Mouse (Mus musculus): ENCODE data around the gene Gm3839. TPM values are rescaled to one million over a fixed set of nuclear protein-coding genes. Genes with fewer than 3 reads are reported as not detected.

Gm3839 gene
- polyA plus RNA-seq, 1 experiment, result 0.21 TPM

- H3K27me3 ChIP-seq (ENCODE audit: control insufficient read depth, insufficient read depth, low read length), result no peaks in the 10 kb centered on the region
- no peaks in the 10 kb centered on the region for H3K4me1 ChIP-seq (ENCODE audit: control insufficient read depth, insufficient read depth, low read length)
- H3K4me3 ChIP-seq (ENCODE audit: control insufficient read depth, low read depth, low read length), result no peak overlapping the region
- H3K36me3 ChIP-seq (ENCODE audit: control insufficient read depth, insufficient read depth, low read length), result no peaks in the 10 kb centered on the region
- no peak overlapping the region for H3K27ac ChIP-seq (ENCODE audit: control insufficient read depth, insufficient read depth, low read depth, low read length)
- TF ChIP-seq CTCF (IDR thresholded peaks at IDR 0.05; ENCODE audit: control insufficient read depth, insufficient read depth, insufficient replicate concordance, low read depth, low read length), result no peak
- TF ChIP-seq POLR2A (IDR thresholded peaks at IDR 0.05; ENCODE audit: control insufficient read depth, low read depth, low read length), result no peak
Measured at GRCm38 (mm10) chr14:11257161-11257705, 99.3 kb downstream of the Gm3839 start.

GRCm38 (mm10) chr14:11248053-11248452, 108.5 kb downstream of the Gm3839 start:
- no peak overlapping the region for H3K27ac ChIP-seq (ENCODE audit: control insufficient read depth, insufficient read depth, low read depth, low read length)

GRCm38 (mm10) chr14:11244546-11244945, 112.0 kb downstream of the Gm3839 start:
- Histone ChIP-seq H3K27ac (ENCODE audit: control insufficient read depth, insufficient read depth, low read depth, low read length) (no peak overlapping the region), H3K27me3 (ENCODE audit: control insufficient read depth, insufficient read depth, low read length) (no peaks in the 10 kb centered on the region), H3K4me3 (ENCODE audit: control insufficient read depth, low read depth, low read length) (no peak overlapping the region), H3K36me3 (ENCODE audit: control insufficient read depth, insufficient read depth, low read length) (no peaks in the 10 kb centered on the region), H3K4me1 (ENCODE audit: control insufficient read depth, insufficient read depth, low read length) (no peaks in the 10 kb centered on the region)
- TF ChIP-seq CTCF (IDR thresholded peaks at IDR 0.05; ENCODE audit: control insufficient read depth, insufficient read depth, insufficient replicate concordance, low read depth, low read length), result no peak
- no peak for TF ChIP-seq POLR2A (IDR thresholded peaks at IDR 0.05; ENCODE audit: control insufficient read depth, low read depth, low read length)

More at GRCm38 (mm10) chr14:11248053-11248452, 108.5 kb downstream of the Gm3839 start:
- H3K27me3 ChIP-seq (ENCODE audit: control insufficient read depth, insufficient read depth, low read length), result no peaks in the 10 kb centered on the region
- TF ChIP-seq POLR2A (IDR thresholded peaks at IDR 0.05; ENCODE audit: control insufficient read depth, low read depth, low read length) (no peak), CTCF (IDR thresholded peaks at IDR 0.05; ENCODE audit: control insufficient read depth, insufficient read depth, insufficient replicate concordance, low read depth, low read length) (no peak)
- no peaks in the 10 kb centered on the region for H3K36me3 ChIP-seq (ENCODE audit: control insufficient read depth, insufficient read depth, low read length)
- no peaks in the 10 kb centered on the region for H3K4me1 ChIP-seq (ENCODE audit: control insufficient read depth, insufficient read depth, low read length)
- no peak overlapping the region for H3K4me3 ChIP-seq (ENCODE audit: control insufficient read depth, low read depth, low read length)

GRCm38 (mm10) chr14:11232086-11232485, 124.4 kb downstream of the Gm3839 start:
- Histone ChIP-seq H3K27ac (ENCODE audit: control insufficient read depth, insufficient read depth, low read depth, low read length) (no peak overlapping the region), H3K27me3 (ENCODE audit: control insufficient read depth, insufficient read depth, low read length) (no peaks in the 10 kb centered on the region), H3K4me1 (ENCODE audit: control insufficient read depth, insufficient read depth, low read length) (no peaks in the 10 kb centered on the region; the same call in 1 of the 2 replicates), H3K36me3 (ENCODE audit: control insufficient read depth, insufficient read depth, low read length) (no peaks in the 10 kb centered on the region), H3K4me3 (ENCODE audit: control insufficient read depth, low read depth, low read length) (no peak overlapping the region)
- TF ChIP-seq CTCF (IDR thresholded peaks at IDR 0.05; ENCODE audit: control insufficient read depth, insufficient read depth, insufficient replicate concordance, low read depth, low read length) (no peak), POLR2A (IDR thresholded peaks at IDR 0.05; ENCODE audit: control insufficient read depth, low read depth, low read length) (no peak)

Other genes starting within 250 kb of the Gm3839 start
- gene Fhit, start 194.7 kb downstream of the Gm3839 start, polyA plus RNA-seq (2012; rRNA removed), result 2.0 and 2.1 TPM in 2 replicates
- gene Ptprg, start 196.8 kb upstream of the Gm3839 start, polyA plus RNA-seq (2012; rRNA removed), result 6.9 and 12.1 TPM in 2 replicates

Measured in testis, adult 2 months (tissue).